Mouse (Mus musculus): ENCODE measurements around the gene Atp6v1c2. TPM values are rescaled to one million over a fixed set of nuclear protein-coding genes. Genes with fewer than 3 reads are reported as not detected.

Atp6v1c2 gene
- total and polyA plus RNA-seq, 3 experiments: not detected

GRCm38 (mm10) chr12:17261005-17261404 is 68.2 kb downstream of the Atp6v1c2 start:
- H3K27me3 ChIP-seq (ENCODE audit: control insufficient read depth in 1 of 2, insufficient read depth in 2 of 2, low read length in 2 of 2): no peaks in the 10 kb centered on the region
- DNase-seq (ENCODE audit: low read depth, low spot score): no peak
- no peaks in the 10 kb centered on the region for H3K9me3 ChIP-seq (replicated peaks; ENCODE audit: insufficient read depth, low read length)
- TF ChIP-seq SMC3 (IDR thresholded peaks at IDR 0.05; ENCODE audit: low read depth, low read length) (no peak), HCFC1 (IDR thresholded peaks at IDR 0.05; ENCODE audit: low read depth, low read length) (no peak), ETS1 (IDR thresholded peaks at IDR 0.05; ENCODE audit: low read depth, low read length) (no peak), MAFK (IDR thresholded peaks at IDR 0.05; ENCODE audit: borderline replicate concordance, low read depth, low read length) (no peak), ZC3H11A (IDR thresholded peaks at IDR 0.05; ENCODE audit: low read depth, low read length) (no peak), USF2 (IDR thresholded peaks at IDR 0.05; ENCODE audit: borderline replicate concordance in 1 of 2, insufficient read depth in 1 of 2, low read depth in 1 of 2, low read length in 2 of 2) (no peak), RAD21 (IDR thresholded peaks at IDR 0.05; ENCODE audit: low read depth, low read length) (no peak), MYB (IDR thresholded peaks at IDR 0.05; ENCODE audit: low read depth, low read length) (no peak), POLR2A (IDR thresholded peaks at IDR 0.05; ENCODE audit: control insufficient read depth in 1 of 2, insufficient read depth in 1 of 2, low read depth in 1 of 2, low read length in 2 of 2, poor library complexity in 1 of 2) (no peak), ELF1 (IDR thresholded peaks at IDR 0.05; ENCODE audit: low read depth, low read length) (no peak), BHLHE40 (IDR thresholded peaks at IDR 0.05; ENCODE audit: borderline replicate concordance, low read depth, low read length) (no peak), UBTF (IDR thresholded peaks at IDR 0.05; ENCODE audit: borderline replicate concordance, insufficient read depth, low read depth, low read length) (no peak)
- H3K27ac ChIP-seq (ENCODE audit: control insufficient read depth, low read depth, low read length): no peak overlapping the region
- peaks cover 3 to 8% of the 10 kb centered on the region in 2 experiments; a peak in 3 of 4 replicates for H3K4me1 ChIP-seq (ENCODE audit: control insufficient read depth in 1 of 2, insufficient read depth in 2 of 2, low read length in 2 of 2)
- no peak overlapping the region for H3K9ac ChIP-seq (ENCODE audit: control insufficient read depth, low read depth, low read length, poor library complexity, severe bottlenecking)
- H3K36me3 ChIP-seq (ENCODE audit: control insufficient read depth in 1 of 2, insufficient read depth in 2 of 2, low read length in 2 of 2): peaks cover 0 to 3% of the 10 kb centered on the region in 2 experiments; a peak in 2 of 4 replicates
- H3K4me3 ChIP-seq (ENCODE audit: control insufficient read depth in 1 of 2, insufficient read depth in 1 of 2, low read depth in 2 of 2, low read length in 2 of 2): no peak overlapping the region
- H3K79me2 ChIP-seq (ENCODE audit: control insufficient read depth, insufficient read depth, low read length, poor library complexity): peaks cover under 1% of the 10 kb centered on the region; the same call in 1 of the 2 replicates

DNA sequence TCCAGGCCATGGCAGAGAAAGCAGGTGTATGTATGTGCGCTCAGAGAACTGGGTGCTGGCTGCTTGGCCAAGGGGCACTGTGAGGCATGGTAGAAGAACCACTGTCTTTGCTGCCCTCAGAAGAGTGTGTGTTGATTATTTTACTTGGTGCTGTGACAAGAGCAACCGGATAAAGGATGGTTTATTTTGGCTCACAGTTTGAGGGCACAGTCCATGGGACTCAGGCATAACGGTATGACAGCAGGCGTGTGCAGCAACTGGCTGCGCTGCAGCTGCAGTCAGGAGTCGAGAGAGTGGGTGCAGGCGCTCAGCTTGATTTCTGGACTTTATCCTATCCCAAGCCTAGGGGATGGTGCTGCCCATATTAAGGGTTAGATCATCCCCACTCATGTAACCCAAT is 70.7 kb downstream of the Atp6v1c2 start:
- TF ChIP-seq NRF1 (IDR thresholded peaks at IDR 0.05; ENCODE audit: insufficient read depth, low read depth, low read length, poor library complexity, severe bottlenecking) (no peak), POLR2AphosphoS2 (IDR thresholded peaks at IDR 0.05; ENCODE audit: low read length) (no peak), SIN3A (IDR thresholded peaks at IDR 0.05; ENCODE audit: low read length) (no peak), GABPA (IDR thresholded peaks at IDR 0.05; ENCODE audit: low read depth, low read length) (no peak), USF1 (IDR thresholded peaks at IDR 0.05; ENCODE audit: low read depth, low read length) (no peak), CHD1 (IDR thresholded peaks at IDR 0.05; ENCODE audit: low read depth, low read length) (no peak), CHD2 (IDR thresholded peaks at IDR 0.05; ENCODE audit: low read length) (no peak), MAX (IDR thresholded peaks at IDR 0.05; ENCODE audit: low read length) (no peak), TCF12 (IDR thresholded peaks at IDR 0.05; ENCODE audit: low read depth, low read length) (no peak), EP300 (IDR thresholded peaks at IDR 0.05; ENCODE audit: low read depth in 1 of 2, low read length in 2 of 2) (no peak), BHLHE40 (IDR thresholded peaks at IDR 0.05; ENCODE audit: borderline replicate concordance, low read depth, low read length) (no peak), SMC3 (IDR thresholded peaks at IDR 0.05; ENCODE audit: low read depth, low read length) (no peak), MYB (IDR thresholded peaks at IDR 0.05; ENCODE audit: low read depth, low read length) (no peak), ZMIZ1 (IDR thresholded peaks at IDR 0.05; ENCODE audit: low read depth, low read length) (no peak), MAZ (IDR thresholded peaks at IDR 0.05; ENCODE audit: low read depth, low read length) (no peak), MXI1 (IDR thresholded peaks at IDR 0.05; ENCODE audit: low read depth, low read length) (no peak)
- Histone ChIP-seq H3K9ac (ENCODE audit: control insufficient read depth, low read depth, low read length, poor library complexity, severe bottlenecking) (no peak overlapping the region), H3K79me2 (ENCODE audit: control insufficient read depth, insufficient read depth, low read length, poor library complexity) (no peaks in the 10 kb centered on the region), H3K36me3 (ENCODE audit: control insufficient read depth in 1 of 2, insufficient read depth in 2 of 2, low read length in 2 of 2) (peaks cover 0 to 5% of the 10 kb centered on the region in 2 experiments; a peak in 2 of 4 replicates), H3K27ac (ENCODE audit: control insufficient read depth, low read depth, low read length) (no peak overlapping the region), H3K9me3 (replicated peaks; ENCODE audit: insufficient read depth, low read length) (no peaks in the 10 kb centered on the region), H3K4me3 (ENCODE audit: control insufficient read depth in 1 of 2, insufficient read depth in 1 of 2, low read depth in 2 of 2, low read length in 2 of 2) (no peak overlapping the region), H3K27me3 (ENCODE audit: control insufficient read depth in 1 of 2, insufficient read depth in 2 of 2, low read length in 2 of 2) (no peaks in the 10 kb centered on the region), H3K4me1 (ENCODE audit: control insufficient read depth in 1 of 2, insufficient read depth in 2 of 2, low read length in 2 of 2) (peaks cover 0 to 13% of the 10 kb centered on the region in 2 experiments; a peak in 2 of 4 replicates)
- DNase-seq (ENCODE audit: low read depth, low spot score): no peak
